Mouse (Mus musculus): ENCODE results near the gene Gpc6.

DNA sequence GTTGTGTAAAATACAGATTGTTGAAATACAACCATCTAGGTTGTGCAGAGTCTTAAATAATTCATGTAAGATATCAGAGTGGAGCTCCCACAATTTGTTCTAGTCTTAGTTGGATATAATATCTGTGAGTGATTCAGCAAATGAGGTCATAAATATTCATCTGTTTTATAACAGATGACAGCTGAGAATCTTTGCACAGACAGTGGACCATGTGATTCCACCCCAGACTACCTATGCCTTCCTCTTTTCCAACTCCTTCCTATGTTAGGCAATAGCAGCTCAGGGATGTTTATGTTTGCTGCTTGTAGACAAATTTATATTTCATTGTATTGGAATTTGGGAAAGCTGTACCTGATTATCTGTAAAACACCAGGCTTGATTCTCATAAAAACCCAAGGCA, 32.0 kb downstream of the Gpc6 start:
- TF ChIP-seq CTCF (IDR thresholded peaks at IDR 0.05; ENCODE audit: low read depth, low read length) (no peak), POLR2A (IDR thresholded peaks at IDR 0.05; ENCODE audit: borderline replicate concordance, low read depth, low read length) (no peak)

All from bone marrow macrophage, adult 2 months (primary cell).